Mouse (Mus musculus) hindbrain, embryonic 15.5 days (tissue): ENCODE measurements at regions not wholly inside any gene's neighbourhood (a gene's known extent, or its start where the extent isn't known, plus 50 kb on each side); places are given as distances from the start of the nearest gene placed in this dataset.
A peak's percentile ranks its signal among the peaks of the same experiment; 100 is the strongest.

ENCODE experiments used
- ATAC-seq: fragments of 200-750 bp; cut with Nextera tagmentation; 2 replicates; pipeline ENCODE4 v1.8.0; 2017; ENCODE audit warnings: low read depth, moderate number of reproducible peaks, moderate TSS enrichment; ENCODE audit not compliant: low FRiP score
- H3K27ac ChIP-seq: fragments of 300-500 bp; sonication (generic); replicated peaks from 2 replicates; pipeline ENCODE4 v1.5.1; 2015; ENCODE audit warnings: mild to moderate bottlenecking, inconsistent platforms
- H3K27me3 ChIP-seq: fragments of 300-500 bp; sonication (generic); 2 replicates; pipeline ENCODE4 v1.6.1; 2015; ENCODE audit warnings: control low read depth, inconsistent platforms
- H3K36me3 ChIP-seq: fragments of 300-500 bp; sonication (generic); 2 replicates; pipeline ENCODE4 v1.6.1; 2015; ENCODE audit warnings: control low read depth, inconsistent platforms
- H3K4me1 ChIP-seq: fragments of 300-500 bp; sonication (generic); replicated peaks from 2 replicates; pipeline ENCODE4 v1.6.1; 2015; ENCODE audit warnings: control low read depth, inconsistent platforms
- H3K4me2 ChIP-seq: fragments of 300-500 bp; sonication (generic); 2 replicates; pipeline ENCODE4 v1.6.1; 2015; ENCODE audit warnings: moderate library complexity, mild to moderate bottlenecking, inconsistent platforms
- H3K4me3 ChIP-seq: fragments of 300-500 bp; sonication (generic); 2 replicates; pipeline ENCODE4 v1.5.1; 2015; ENCODE audit warnings: mild to moderate bottlenecking, inconsistent platforms
- H3K9ac ChIP-seq: fragments of 300-500 bp; sonication (generic); 2 replicates; pipeline ENCODE4 v1.6.1; 2015; ENCODE audit warnings: inconsistent platforms
- H3K9me3 ChIP-seq: fragments of 300-500 bp; sonication (generic); 2 replicates; pipeline ENCODE4 v1.6.1; 2016; ENCODE audit warnings: control low read depth, inconsistent platforms
- WGBS: fragments of 180-500 bp; shearing (Covaris S2); methylation state at CpG from one replicate; pipeline ENCODE4 v1.1.7; 2015; 5-methylcytosine and 5-hydroxymethylcytosine counted together

- H3K36me3 ChIP-seq = no peaks in the 10 kb centered on the region
- no peak overlapping the region for H3K4me3 ChIP-seq
- H3K4me2 ChIP-seq = no peak overlapping the region
- peaks cover 17% of the 10 kb centered on the region for H3K4me1 ChIP-seq
- no peaks in the 10 kb centered on the region for H3K9me3 ChIP-seq
- 0 out of 2 replicates have a peak, but pooled peaks cover 5% of the 10 kb centered on the region for H3K27me3 ChIP-seq
- 53% methylated on average over 7 of the region's 7 CpGs for WGBS
- no peak overlapping the region for H3K9ac ChIP-seq
- no peak overlapping the region for H3K27ac ChIP-seq
- ATAC-seq = no peak
These were observed 116.7 kb upstream of the Sulf2 start for GRCm38 (mm10) chr2:166272190-166272543.

DNA sequence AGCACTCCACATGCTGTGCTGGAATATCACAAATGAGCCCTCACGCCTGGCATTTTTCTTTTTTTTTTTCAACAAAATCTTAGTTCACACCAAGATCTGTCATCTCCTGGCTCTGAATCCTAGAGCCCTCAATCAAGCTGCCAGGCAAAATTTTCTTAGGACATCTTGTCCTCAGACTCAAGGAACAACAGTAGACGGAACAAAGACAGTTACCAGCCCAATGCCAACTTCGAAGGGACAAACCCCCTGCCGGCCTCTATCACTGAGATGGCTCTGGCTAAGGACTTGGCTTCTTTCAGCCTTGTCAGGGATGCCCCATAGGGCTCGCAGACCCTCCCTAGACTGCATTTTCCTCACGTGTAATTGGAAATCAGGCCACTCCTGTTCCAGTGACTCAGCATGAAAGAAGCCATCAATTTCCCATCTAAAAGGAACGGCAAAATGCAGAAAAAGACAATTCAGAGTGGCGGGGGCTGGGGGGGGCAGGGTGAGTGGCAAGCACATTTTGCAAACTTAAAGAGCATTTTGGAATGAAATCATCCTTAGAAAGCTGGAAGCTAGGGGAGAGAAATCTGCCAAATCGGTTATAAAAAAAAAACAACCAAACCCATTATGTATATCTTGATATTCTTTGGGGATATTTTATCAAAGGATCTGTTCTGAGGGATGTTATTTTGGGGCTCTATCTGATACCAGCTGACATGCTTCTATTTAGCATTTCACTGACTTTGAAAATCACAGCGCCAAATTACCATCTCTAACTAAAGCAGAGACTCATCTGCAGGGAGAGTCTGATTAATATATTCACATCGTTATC lies 116.1 kb upstream of the Sulf2 start:
- 0 out of 2 replicates have a peak, but pooled peaks cover 5% of the 10 kb centered on the region for H3K27me3 ChIP-seq
- 30% methylated on average over 11 of the region's 11 CpGs for WGBS
- H3K9me3 ChIP-seq = no peaks in the 10 kb centered on the region
- 0 out of 2 replicates have a peak overlapping the region, but pooled peaks have one; percentile 15 for H3K27ac ChIP-seq
- H3K4me2 ChIP-seq = no peak overlapping the region
- H3K4me1 ChIP-seq = peaks cover 17% of the 10 kb centered on the region
- H3K9ac ChIP-seq = no peak overlapping the region
- ATAC-seq = no peak
- H3K4me3 ChIP-seq = no peak overlapping the region
- H3K36me3 ChIP-seq = no peaks in the 10 kb centered on the region

DNA sequence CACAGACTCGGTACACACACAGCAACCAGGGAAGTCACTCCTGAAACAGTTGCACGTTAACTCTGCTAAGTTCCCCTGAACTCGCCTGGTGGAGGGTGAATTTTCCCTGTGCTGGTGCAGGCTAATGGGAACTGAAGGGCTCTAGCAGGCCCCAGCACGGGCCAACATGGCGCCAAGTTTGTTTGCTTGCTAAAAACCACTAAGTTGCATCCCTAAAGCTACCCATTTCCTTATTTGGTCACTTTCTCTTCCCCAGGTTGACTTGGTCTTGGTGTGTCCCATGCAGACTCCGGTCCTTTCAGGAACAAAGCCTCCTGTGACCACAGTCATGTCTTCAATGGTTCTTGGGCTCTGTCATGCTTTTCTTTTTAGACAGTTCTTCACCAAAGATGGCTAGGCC lies 114.5 kb upstream of the Sulf2 start:
- Histone ChIP-seq H3K4me1 (peaks cover 20% of the 10 kb centered on the region), H3K27me3 (0 out of 2 replicates have a peak, but pooled peaks cover 5% of the 10 kb centered on the region), H3K36me3 (no peaks in the 10 kb centered on the region), H3K9me3 (no peaks in the 10 kb centered on the region), H3K27ac (no peak overlapping the region), H3K4me2 (no peak overlapping the region), H3K9ac (no peak overlapping the region), H3K4me3 (no peak overlapping the region)
- 95% methylated on average over 6 of the region's 6 CpGs for WGBS
- no peak for ATAC-seq

DNA sequence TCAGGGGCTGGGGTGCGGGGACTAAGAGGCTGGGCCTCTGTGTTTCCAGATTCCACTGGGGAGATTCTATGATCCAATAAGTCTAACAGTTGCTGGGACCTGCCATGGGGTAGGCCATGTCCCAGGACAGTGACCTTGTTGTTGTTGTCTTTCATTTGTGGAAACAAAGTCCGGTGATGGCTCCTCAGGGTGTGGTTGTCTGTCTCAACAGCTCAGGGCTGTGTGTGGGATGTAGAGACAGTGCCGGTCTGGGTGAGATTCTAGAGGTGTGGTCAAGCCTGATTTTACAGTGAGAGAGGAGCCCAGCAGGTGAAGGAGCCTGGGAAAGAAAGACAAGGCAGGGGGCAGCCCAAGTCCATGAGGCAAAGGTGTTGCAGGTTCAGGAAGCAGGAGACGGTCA lies 111.5 kb upstream of the Sulf2 start:
- WGBS = 89% methylated on average over 4 of the region's 4 CpGs
- Histone ChIP-seq H3K27me3 (0 out of 2 replicates have a peak, but pooled peaks cover 5% of the 10 kb centered on the region), H3K4me3 (no peak overlapping the region), H3K9ac (no peak overlapping the region), H3K27ac (no peak overlapping the region), H3K9me3 (no peaks in the 10 kb centered on the region), H3K4me2 (no peak overlapping the region), H3K4me1 (peaks cover 12% of the 10 kb centered on the region), H3K36me3 (no peaks in the 10 kb centered on the region)
- ATAC-seq = no peak

DNA sequence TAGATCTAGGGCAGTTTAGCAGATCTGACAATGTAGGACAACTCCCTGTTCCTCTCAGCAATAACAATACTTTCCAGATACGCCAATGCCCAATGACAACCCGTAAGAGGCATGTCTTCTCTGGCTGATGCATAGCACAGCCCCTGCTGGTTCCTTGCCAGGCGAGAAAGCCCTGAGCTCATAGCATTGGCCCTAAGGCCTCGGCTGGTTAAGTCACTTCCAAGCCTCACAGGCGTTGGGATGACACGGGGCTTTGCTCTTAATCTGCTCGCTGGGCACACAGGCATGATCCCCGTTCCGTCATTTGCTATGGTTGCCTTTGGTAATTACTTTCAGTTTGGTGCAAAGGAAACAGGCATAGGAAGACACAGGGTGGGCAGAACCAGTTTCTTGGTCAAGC lies 111.0 kb upstream of the Sulf2 start:
- no peaks in the 10 kb centered on the region for H3K9me3 ChIP-seq
- H3K36me3 ChIP-seq = no peaks in the 10 kb centered on the region
- H3K4me1 ChIP-seq = peaks cover 8% of the 10 kb centered on the region
- no peak overlapping the region for H3K4me2 ChIP-seq
- no peak overlapping the region for H3K27ac ChIP-seq
- no peak overlapping the region for H3K9ac ChIP-seq
- no peak for ATAC-seq
- 83% methylated on average over 9 of the region's 9 CpGs for WGBS
- H3K27me3 ChIP-seq = 0 out of 2 replicates have a peak, but pooled peaks cover 5% of the 10 kb centered on the region
- H3K4me3 ChIP-seq = no peak overlapping the region

DNA sequence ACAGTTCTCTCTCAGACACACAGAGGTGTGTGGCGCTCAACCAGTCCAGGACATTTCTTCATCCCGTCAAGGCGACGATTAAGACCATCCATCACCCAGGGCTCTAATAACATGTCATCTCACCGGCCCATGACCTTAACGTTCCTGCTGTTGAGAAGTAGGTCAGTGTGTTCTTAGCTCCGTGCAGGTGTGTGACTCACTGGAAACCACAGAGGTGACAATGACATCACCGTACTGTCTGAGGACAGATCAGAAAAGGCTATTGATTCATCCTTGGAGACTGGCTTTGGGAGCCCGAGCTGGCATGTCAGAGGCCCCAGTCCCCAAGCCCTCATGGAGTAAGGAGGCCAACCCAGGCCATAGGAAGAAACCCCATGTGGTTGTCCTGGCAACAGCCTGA lies 109.3 kb upstream of the Sulf2 start:
- ATAC-seq = no peak
- H3K4me3 ChIP-seq = no peak overlapping the region
- H3K27me3 ChIP-seq = no peaks in the 10 kb centered on the region
- H3K9ac ChIP-seq = no peak overlapping the region
- peaks cover 6% of the 10 kb centered on the region; the same call in 1 of the 2 replicates for H3K4me1 ChIP-seq
- no peaks in the 10 kb centered on the region for H3K36me3 ChIP-seq
- no peak overlapping the region for H3K4me2 ChIP-seq
- 75% methylated on average over 9 of the region's 9 CpGs for WGBS
- H3K27ac ChIP-seq = no peak overlapping the region
- H3K9me3 ChIP-seq = no peaks in the 10 kb centered on the region

GRCm38 (mm10) chr2:166261799-166262198 lies 106.3 kb upstream of the Sulf2 start:
- Histone ChIP-seq H3K4me2 (no peak overlapping the region), H3K9me3 (no peaks in the 10 kb centered on the region), H3K4me1 (peaks cover 18% of the 10 kb centered on the region), H3K27ac (no peak overlapping the region), H3K4me3 (no peak overlapping the region), H3K9ac (no peak overlapping the region), H3K36me3 (no peaks in the 10 kb centered on the region), H3K27me3 (no peaks in the 10 kb centered on the region)
- no peak for ATAC-seq
- 26% methylated on average over 7 of the region's 7 CpGs for whole genome bisulfite sequencing

DNA sequence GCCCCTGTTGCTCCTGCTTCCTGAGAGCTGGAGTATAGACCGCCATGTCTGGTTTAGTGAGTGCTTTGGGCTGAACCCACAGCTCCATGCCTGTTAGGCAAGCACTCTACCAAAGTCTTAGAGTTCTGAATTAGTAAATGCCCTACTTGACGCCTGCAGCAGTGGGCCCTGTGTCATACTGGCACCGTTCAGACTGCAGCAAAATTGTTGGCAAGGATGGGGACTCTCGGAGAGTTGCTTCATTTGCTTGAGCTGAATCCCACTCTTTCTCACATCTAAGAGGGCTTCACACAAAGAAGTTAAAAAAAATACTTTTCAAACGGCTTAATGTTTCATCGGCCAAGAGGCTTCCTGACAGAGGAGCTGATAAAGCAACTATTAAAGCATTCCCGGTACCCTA lies 105.6 kb upstream of the Sulf2 start:
- 55% methylated on average over 7 of the region's 7 CpGs for WGBS
- H3K4me3 ChIP-seq = no peak overlapping the region
- no peaks in the 10 kb centered on the region for H3K36me3 ChIP-seq
- H3K4me2 ChIP-seq = no peak overlapping the region
- ATAC-seq = no peak
- no peak overlapping the region for H3K27ac ChIP-seq
- H3K9ac ChIP-seq = no peak overlapping the region
- H3K9me3 ChIP-seq = no peaks in the 10 kb centered on the region
- no peaks in the 10 kb centered on the region for H3K27me3 ChIP-seq
- peaks cover 18% of the 10 kb centered on the region for H3K4me1 ChIP-seq

DNA sequence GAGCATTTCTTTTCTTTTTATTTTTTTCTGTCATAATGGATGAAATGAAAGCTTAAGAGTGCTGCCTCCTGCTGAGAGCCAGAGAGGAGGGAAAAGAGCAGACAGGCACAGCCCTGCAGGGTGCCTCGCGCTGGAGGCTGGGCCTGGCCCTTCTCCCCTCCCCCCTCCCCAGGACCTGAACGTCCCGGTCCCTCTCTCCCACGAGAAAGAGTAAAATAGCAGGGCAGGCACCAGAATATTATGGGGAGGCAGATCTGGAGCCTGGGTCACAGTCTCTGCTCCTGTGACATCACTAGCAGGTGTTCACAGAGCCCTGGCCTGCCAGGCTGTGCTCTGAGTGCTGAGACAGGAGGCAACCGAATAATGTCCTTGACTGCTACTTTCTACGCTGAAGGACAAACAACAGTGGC lies 103.3 kb upstream of the Sulf2 start:
- Histone ChIP-seq H3K9ac (no peak overlapping the region), H3K4me1 (peaks cover 12% of the 10 kb centered on the region), H3K9me3 (no peaks in the 10 kb centered on the region), H3K4me2 (no peak overlapping the region), H3K36me3 (no peaks in the 10 kb centered on the region), H3K27me3 (no peaks in the 10 kb centered on the region), H3K27ac (no peak overlapping the region), H3K4me3 (no peak overlapping the region)
- 12% methylated on average over 7 of the region's 7 CpGs for WGBS
- ATAC-seq = no peak

GRCm38 (mm10) chr2:166257666-166258065 lies 102.2 kb upstream of the Sulf2 start:
- no peak overlapping the region for H3K4me2 ChIP-seq
- no peaks in the 10 kb centered on the region for H3K36me3 ChIP-seq
- no peak for ATAC-seq
- H3K4me1 ChIP-seq = peaks cover 12% of the 10 kb centered on the region
- no peak overlapping the region for H3K4me3 ChIP-seq
- H3K9ac ChIP-seq = no peak overlapping the region
- no peaks in the 10 kb centered on the region for H3K27me3 ChIP-seq
- 68% methylated on average over 4 of the region's 4 CpGs for WGBS
- H3K27ac ChIP-seq = no peak overlapping the region
- H3K9me3 ChIP-seq = no peaks in the 10 kb centered on the region

DNA sequence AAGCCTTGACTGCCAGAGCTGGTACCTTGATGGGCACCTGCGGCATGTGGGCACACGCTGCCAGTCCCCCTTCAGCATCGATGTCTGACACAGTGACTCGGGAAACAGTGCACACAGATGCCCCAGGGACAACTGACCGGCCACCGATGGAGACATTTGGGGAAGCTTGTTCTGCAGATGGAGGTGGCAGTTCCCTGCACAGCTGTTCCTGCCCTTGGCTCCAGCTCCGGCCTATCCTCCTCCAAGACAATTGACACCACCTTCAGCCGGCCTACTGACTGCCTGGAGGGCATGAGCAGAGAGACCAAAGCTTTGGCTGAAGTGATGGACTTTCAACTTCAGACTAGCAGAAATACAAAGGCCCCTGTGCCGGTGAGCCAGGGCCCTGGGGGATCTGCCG lies 100.7 kb upstream of the Sulf2 start:
- Histone ChIP-seq H3K4me1 (peaks cover 12% of the 10 kb centered on the region), H3K36me3 (no peaks in the 10 kb centered on the region), H3K27ac (no peak overlapping the region), H3K9ac (no peak overlapping the region), H3K4me3 (no peak overlapping the region), H3K4me2 (no peak overlapping the region), H3K9me3 (no peaks in the 10 kb centered on the region), H3K27me3 (0 out of 2 replicates have a peak, but pooled peaks cover 3% of the 10 kb centered on the region)
- no peak for ATAC-seq
- WGBS = 74% methylated on average over 10 of the region's 10 CpGs

GRCm38 (mm10) chr2:166254581-166254980 lies 99.1 kb upstream of the Sulf2 start:
- H3K27ac ChIP-seq = no peak overlapping the region
- H3K27me3 ChIP-seq = 0 out of 2 replicates have a peak, but pooled peaks cover 3% of the 10 kb centered on the region
- WGBS = 79% methylated on average over 6 of the region's 6 CpGs
- ATAC-seq = no peak
- no peaks in the 10 kb centered on the region for H3K36me3 ChIP-seq
- no peak overlapping the region for H3K4me3 ChIP-seq
- H3K4me2 ChIP-seq = no peak overlapping the region
- H3K9ac ChIP-seq = no peak overlapping the region
- H3K9me3 ChIP-seq = no peaks in the 10 kb centered on the region
- peaks cover 14% of the 10 kb centered on the region for H3K4me1 ChIP-seq

GRCm38 (mm10) chr2:166252107-166252506 lies 96.6 kb upstream of the Sulf2 start:
- 91% methylated on average over 3 of the region's 3 CpGs for WGBS
- Histone ChIP-seq H3K36me3 (no peaks in the 10 kb centered on the region), H3K9ac (no peak overlapping the region), H3K27me3 (0 out of 2 replicates have a peak, but pooled peaks cover 3% of the 10 kb centered on the region), H3K4me2 (no peak overlapping the region), H3K9me3 (no peaks in the 10 kb centered on the region), H3K4me1 (peaks cover 13% of the 10 kb centered on the region), H3K27ac (no peak overlapping the region), H3K4me3 (no peak overlapping the region)
- no peak for ATAC-seq
